Mouse (Mus musculus) bone marrow macrophage, adult 2 months (primary cell): ENCODE measurements around the gene Nckap5.

Source experiments
- CTCF ChIP-seq: IDR thresholded peaks from 2 replicates; pipeline ENCODE4 v1.5.1; 2012; ENCODE audit warnings: low read depth, mild to moderate bottlenecking, low read length, moderate library complexity
- POLR2A ChIP-seq: IDR thresholded peaks from 2 replicates; pipeline ENCODE4 v1.6.1; 2012; ENCODE audit warnings: mild to moderate bottlenecking, low read depth, low read length, borderline replicate concordance

- TF ChIP-seq CTCF, result no peak
- TF ChIP-seq POLR2A, result no peak
These were observed 80.4 kb downstream of the Nckap5 start for GRCm38 (mm10) chr1:126750156-126750555.
